Mouse (Mus musculus) neural tube, embryonic 10.5 days (tissue): ENCODE results near the gene Ubtd2.
"Not testable (repeated sequence)": the region's sequence is repeated elsewhere in the genome, so short reads cannot be mapped to it uniquely, and the experiment has no call there.

Experiments
- DNase-seq: peaks from one replicate; pipeline ENCODE4 v3.0.0-alpha.2; 2017; ENCODE audit warnings: low spot score; ENCODE audit errors: extremely low spot score

Ubtd2 gene

DNA sequence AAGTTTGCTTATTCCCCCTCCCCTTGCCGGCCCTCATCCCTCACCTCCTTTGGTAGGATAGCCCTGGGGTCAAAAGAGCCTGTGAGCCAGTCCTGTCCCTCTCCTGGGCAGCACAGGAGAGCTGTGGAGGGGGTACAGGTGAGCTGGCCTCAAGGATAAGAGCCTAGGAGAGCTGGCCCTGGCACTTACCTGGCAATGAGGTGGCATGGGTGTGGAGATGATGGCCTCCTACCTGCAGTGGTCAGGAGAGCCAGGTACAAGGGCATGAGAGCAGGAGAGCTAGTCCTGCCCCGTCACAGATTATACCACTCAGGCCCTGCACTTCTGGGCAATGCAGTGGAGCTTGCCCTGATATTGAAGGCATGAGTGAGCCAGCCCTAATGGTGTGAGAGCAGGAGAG, 9.1 kb downstream of the Ubtd2 start:
- DNase-seq, result no peak

DNA sequence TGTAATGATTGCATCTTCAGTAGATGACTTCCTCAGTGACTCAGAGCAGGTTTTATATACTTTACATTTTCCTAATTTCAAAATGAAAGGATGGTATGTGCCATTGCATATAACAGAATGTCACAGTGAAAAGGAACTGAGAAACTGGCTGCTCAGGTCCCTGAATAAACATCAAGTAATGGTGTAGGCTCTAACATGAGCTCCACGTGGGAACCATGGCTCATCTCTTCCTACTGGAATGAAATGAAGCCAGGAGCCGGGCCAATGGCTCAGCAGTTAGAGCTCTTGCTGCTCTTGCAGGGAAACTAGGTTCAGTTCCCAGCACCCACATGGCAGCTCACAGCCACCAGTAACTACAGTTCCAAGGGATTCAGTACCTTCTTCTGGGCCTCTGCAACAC, 16.8 kb downstream of the Ubtd2 start:
- DNase-seq, result no peak

DNA sequence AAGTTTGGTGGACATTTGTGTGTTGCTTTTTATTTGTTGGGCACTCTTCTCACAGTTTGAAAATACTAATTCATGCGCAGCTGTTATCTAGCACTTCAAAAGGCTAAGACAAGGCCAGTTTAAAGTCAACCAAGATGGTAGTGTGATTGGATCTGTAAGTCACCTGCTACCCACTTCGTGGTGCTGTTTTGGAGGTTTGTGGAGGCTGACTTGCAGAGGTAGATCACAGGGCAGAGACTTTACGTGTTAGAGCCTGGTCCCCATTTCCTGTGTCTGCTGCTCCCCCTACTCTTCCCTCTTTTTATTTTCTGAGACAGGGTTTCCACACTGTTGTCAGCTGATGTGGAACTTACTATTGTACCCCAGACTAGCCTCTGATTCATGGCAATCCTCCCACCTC, 19.6 kb downstream of the Ubtd2 start:
- DNase-seq, result no peak

DNA sequence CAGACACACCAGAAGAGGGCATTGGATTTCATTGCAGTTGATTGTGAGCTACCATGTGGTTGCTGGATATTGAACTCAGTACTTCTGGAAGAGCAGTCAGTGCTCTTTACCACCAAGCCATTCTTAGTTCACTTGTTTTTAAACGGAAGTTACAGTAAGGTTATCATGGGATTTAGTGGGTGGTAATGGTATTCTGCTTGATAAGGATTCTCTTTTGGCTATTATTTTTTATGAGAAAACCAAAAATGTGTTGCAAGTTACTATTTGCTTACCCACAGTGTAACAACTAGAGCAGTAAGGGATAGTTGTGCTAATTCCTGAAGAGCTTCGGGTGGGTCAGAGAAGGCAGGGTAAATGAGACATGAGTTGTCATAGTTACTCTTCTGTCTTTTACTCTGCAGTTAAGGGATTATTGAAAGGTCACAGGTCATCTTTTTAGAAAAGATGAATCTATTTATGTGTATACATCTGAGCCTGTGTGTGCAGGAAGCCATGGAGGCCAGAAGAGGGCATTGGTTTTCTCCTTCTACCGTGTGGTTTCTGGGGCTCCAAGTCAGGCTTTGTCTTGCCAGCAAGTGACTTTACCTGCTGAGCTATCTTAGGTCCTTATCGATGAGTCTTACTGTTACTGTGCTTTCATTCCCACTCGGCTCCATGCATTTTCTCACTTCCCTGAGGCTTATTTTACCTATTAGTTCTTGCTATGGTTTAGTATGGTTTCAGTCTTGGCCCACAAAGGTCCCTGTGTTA, 20.5 kb downstream of the Ubtd2 start:
- DNase-seq, result no peak

DNA sequence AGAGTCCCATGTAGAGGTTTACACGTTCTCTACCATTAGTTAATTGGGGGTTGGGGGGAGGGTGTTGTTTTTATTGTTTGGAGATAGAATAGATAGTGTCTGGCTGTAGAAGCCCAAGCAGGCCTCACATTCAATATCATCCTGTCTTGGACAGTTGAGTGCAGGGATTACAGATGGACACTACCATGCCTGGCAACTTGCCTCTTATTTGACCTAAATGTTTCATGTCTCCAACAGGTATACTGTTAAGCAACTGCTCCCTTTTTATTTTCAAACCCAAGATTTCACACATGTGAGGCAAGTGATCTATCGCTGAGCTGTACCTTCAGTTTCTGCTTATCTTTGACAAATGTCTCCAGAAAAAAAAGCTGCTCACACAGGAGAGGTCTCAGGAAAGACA, 26.4 kb downstream of the Ubtd2 start:
- no peak for DNase-seq

DNA sequence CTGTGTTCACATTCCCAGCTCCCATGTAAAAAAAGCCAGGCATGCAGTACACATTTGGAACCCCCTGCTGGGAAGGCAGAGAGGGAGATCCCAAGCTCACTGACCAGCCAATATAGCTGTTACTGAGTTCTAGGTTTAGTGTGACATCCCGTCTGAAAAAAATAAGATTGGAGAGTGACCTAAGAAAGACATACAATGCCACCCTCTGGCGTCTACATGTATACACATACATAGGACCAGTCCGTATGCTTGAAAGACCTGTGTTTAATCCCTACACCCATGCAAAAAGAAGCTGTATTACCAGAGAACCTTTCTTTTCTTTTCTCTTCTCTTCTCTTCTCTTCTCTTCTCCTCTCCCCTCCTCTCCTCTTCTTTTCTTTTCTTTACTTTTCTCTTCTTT, 30.1 kb downstream of the Ubtd2 start:
- DNase-seq, result no peak

DNA sequence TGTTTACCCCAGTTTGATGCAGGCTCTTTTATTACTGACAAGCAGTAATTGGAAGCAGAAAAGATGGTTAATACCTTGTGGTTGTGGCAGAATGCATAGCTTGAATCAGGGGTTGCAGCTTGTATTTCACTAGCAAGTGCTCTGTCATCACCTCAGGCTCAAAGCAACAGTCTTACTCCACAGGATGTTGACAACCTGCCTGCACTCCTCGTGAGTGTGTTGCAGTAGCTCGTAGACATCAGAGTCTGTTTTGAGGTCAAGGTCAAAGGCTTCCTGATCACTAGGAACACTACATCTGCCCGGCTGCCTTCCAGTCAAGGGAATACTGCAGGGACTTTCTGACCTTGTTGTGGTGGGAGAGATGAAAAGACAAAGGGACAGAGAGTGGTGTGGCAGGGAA, 31.5 kb downstream of the Ubtd2 start:
- DNase-seq, result no peak

DNA sequence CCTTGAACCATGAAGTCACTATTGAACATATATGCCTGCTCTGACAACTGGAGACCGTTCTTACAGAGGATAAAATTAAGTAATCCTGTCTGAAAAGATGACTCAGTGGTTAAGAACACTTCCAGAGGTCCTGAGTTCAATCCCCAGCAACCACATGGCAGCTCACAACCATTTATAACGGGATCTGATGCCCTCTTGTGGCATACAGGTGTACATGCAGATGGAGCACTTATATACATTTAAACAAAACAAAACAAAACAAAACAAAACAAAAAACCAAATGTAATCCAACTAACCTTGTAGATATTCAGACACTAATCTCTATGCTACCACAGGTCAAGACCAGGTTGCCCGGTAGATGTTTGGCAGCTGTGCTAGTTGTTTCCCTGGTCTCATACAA, 32.3 kb downstream of the Ubtd2 start:
- no peak for DNase-seq

DNA sequence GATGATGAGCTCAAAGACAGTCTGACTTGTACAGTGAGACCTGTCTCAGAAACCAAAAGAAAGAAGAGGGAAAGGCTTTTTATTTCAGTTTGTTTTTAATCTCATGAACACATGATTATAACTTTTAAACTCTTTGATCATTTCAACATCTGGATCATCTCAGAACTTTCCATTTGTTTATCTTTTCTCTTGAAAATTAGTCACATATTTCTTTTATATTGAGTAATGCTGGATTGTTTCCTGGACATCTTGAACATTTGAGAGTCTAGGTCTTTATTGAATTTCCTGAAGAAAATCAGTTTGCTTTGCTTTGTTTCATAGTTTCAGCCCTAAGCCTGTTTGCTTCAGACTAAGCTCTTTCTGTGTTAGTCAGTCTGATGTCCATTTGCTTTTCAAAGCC, 33.2 kb downstream of the Ubtd2 start:
- DNase-seq, result no peak

DNA sequence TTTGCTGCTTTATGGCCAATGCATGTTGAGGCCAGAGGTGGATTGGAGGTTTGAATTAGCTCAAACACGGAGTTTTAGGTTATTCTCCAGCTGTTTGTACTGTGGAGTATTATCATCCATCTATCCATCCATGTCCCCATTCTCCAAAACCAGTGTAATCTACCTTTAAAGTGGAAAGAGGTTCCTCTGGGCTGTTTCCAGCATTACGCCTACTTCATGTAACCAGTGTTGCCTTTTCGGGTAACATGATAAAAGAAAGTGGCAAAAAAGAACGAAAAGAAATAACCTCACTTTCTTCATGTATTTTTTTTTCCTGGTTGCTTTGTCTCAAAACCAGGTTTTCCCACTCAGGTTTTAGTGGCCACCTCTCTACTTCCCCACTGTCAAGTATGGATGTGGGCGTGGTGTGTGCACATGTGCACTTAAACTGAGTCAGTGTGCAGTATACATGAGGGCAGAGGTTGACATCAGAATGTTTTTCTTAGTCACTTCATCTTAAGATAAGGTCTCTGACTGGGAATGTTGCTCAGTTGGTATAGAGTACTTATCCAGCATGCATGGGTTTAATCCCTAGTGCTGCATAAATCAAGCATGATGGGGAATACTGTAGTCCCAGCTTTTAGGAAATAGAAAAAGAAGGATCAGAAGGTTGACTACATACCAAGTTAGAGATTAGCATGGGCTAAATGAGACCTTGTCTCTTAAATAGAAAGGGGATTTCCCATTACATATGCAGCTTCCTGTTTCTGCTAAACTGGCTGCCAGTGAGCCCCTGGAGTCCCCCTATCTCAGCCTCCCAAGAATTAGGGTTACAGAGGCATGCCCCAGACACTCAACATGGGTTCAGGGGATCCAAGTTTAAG, 33.9 kb downstream of the Ubtd2 start:
- no peak for DNase-seq

DNA sequence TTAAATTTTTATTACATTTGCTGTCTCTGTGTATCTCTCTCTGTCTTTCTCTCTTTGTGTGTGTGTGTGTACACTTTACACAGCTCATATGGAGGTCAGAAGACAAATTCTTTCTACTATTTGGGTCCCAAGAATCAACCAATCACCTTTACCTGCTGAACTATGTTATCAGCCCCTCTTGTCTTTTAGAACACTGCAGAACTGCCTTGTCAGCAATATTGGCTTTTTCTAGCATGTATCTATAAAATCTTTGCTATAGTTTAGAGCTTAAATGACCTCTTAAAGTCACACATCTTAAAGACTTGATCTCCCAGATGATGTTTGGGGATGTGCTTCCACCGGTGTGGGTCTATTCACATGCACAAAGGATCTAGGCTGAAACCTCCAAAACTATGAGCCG, 35.9 kb downstream of the Ubtd2 start:
- DNase-seq, result no peak

DNA sequence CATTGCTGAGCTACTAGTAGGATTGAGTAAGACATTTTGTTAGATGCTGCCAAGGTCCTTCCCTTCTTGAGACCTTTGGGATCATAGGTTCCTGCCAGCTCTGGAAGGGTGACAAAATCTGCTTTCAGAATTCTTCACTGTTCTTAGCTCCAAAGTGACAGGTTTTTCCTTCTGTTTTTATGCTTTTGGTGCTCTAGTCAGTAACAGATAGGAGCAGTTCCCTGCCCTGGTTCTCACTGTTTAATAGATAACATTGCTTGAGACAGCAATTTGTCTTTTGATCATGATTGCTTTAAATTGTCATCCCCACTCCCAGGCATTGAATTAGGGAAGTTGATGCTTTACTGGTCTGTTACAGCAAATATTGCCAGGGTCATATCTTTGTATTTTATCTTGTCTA, 38.1 kb downstream of the Ubtd2 start:
- DNase-seq, result no peak

DNA sequence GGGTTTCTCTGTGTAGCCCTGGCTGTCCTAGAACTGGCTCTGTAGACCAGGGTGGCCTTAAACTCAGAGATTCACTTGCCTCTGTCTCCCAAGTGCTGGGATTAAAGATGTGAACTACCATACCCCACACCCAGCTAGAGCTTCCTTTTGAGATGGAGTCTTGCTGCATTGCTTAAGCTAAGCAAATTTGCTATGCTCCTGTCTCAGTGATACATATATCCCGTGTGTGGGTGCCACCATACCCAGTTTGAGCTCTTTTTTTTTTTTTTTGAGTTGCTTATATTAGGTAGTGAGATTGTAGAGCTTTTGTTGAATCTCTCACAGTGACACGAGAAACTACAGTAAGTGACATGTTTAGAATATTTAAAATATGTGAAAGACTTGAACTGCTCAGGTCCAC, 40.1 kb downstream of the Ubtd2 start:
- DNase-seq, result no peak

DNA sequence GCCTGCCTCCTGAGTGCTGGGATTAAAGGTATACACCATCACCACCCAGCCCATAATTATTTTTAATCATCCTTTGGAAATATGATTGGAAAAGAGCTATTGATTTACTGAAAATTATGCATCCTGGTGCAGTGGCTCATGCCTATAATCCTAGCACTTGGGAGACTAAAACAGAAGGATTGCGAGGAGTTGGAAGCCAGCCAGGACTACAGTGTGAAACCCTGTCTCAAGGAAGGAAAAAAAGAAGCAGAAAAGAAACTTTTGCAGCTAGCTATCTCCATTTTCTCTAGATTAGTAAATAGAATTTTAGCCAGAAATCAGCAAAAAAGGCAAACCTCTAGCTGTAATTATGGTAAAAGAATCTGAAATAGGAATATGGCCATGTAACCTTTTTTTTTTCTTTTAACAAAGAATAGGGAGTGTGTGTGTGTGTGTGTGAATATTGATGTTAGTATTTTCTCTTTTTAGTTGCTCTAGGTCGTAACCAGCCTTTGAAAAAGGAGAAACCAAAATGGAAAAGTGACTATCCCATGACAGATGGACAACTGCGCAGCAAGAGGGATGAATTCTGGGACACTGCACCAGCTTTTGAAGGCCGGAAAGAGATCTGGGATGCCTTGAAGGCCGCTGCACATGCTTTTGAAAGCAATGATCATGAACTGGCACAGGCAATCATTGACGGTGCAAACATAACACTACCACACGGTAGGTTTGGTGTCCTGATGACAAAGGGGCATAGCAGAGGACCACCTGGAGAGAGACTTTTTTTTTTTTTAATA, 43.8 kb downstream of the Ubtd2 start:
- no peak for DNase-seq

DNA sequence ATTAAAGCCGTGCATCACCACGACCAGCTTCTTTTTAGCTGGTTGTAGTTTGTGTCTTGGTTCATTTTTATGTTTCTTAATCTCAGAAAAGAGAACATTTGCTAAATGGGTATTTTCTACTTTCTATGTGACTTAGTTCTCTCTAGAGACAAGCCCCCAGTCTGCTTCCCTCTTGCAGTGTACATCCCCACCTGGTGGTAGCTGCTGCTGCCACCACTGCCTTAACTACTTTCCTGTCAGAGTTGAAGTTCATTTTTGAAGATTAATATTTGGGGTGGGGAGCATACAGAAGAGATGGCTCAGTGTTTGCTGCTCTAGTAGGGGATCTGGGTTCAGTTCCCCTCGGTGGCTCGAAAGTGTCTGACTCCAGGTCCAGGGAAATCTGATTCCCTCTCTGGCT, 44.8 kb downstream of the Ubtd2 start:
- DNase-seq, result no peak

DNA sequence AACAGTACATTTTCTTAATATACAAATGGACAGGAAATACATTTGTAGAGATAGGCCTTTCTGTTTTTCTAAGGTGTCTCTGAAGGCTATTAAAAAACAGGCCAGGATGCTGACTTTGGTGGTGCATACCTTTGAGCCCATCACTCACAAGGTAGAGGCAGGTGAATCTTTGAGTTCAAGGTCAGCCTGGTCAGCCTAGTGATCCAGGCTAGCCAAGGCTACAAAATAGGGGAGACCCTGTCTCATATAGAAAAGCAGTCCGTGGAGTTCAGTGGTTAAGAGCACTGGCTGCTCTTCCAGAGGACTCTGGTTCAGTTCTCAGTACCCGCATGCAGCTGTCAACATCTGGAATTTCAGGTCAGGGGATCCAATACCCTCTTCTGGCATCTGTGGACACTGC, 48.5 kb downstream of the Ubtd2 start:
- no peak for DNase-seq

DNA sequence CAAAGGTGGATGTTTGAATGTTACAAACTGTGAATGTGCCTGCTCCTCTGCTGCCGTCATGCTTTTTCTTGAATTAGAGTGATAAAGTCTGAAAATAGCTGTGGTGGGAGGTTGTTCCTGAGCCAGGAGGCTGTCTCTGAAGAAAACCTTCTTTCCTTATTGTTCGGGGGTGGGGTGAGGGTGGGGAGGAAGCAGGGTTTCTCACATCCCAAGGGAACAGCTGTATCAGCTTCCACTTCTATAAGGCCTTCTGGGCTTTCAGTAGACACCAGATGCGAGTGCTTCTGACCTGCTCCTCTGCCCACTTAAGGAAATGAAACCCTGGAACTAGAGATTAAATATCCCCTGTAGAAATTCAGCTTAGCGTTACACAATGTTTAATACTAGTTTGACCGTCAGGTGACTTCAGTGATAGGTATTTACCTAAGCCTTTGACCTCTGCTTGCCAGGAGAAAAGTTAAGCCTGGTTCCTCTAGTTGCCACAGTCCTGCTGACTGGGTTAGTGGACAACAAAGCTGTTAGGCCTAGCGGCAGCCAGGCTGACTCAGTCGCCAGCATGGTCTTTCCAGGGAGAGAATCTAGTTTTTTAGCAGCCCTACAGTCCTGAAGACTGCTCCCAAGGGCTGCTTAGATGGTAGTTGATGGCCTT, 50.0 kb downstream of the Ubtd2 start:
- no peak for DNase-seq

DNA sequence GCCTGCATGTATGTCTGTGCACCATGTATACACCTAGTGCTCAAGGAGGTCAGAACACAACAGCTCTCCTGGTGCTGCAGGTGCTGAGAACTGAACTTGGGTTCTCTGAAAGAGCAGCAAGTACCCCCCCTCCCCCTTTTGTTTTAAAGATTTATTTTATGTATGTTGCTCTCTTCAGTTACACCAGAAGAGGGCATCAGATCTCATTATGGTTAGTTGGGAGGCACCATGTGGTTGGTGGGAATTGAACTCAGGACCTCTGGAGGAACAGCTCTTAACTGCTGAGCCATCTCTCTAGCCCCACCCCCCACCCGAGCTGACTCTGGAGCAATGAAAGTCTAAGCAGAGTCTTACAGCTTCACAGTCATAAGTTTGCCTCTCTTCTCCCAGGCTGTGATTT, 55.8 kb downstream of the Ubtd2 start:
- no peak for DNase-seq

DNA sequence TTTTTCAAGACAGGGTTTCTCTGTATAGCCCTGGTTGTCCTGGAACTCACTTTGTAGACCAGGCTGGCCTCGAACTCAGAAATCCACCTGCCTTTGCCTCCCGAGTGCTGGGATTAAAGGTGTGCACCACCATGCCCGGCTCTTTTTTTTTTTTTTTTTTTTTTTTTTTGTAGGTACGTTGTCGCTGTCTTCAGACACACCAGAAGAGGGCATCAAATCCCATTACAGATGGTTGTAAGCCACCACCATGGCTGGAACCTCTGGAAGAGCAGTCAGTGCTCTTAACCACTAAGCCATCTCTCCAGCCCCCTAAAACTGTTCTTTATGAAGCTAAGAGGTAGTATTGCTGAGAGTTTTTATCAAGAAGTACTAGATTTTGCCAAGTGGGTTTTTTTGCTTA, 59.7 kb downstream of the Ubtd2 start:
- DNase-seq, result not testable (repeated sequence)

DNA sequence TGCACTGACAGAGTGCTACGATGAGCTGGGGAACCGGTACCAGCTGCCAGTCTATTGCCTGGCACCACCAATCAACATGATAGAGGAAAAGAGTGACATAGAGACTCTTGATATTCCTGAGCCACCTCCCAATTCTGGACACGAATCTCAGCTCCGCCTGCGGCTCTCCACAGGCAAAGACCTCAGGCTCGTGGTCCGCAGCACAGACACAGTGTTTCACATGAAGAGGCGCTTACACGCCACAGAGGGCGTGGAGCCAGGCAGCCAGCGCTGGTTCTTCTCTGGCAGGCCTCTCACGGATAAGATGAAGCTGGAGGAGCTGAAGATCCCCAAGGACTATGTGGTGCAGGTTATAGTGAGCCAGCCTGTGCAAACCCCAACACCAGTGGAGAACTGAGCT, 60.9 kb downstream of the Ubtd2 start:
- DNase-seq, result no peak

DNA sequence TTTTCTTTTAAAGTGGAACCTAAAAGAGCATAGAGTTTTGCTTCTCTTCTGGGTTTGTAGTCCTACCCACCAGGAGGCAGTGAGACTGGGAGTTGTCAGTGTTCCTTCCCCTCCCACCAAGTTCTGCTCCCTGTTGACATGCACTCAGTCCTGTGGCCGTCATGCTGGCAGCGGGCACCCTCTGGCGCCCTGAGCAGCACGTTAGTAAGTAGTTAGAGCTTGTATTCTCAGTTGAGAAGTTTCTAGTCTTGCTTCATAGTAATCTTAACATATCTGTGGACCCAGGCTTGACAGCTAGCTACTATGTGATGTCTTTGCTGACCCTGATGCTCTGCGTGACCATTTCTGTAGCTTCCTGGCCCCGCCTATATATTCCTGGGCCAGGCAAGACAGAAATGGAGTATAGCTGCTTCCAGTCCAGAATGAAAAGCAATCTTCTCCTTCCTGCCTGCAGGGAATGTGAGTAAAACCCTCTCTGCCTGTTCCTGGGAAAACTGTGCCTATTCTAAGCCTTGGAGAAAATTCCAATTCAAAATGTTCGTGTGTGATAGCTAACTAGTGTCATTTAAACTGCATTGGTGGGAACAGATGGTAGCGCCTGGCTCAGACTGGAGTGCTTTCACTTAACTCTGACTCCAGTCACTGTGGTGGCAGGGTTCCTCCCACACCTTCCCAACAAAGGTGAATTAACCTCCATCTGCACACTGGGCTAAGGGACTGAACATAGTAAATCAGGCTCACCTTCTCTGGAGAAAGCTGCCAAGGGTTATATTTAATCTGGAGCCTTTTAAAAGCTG, 61.9 kb downstream of the Ubtd2 start:
- DNase-seq, result no peak
